Mouse (Mus musculus) forelimb bud, embryonic 11.5 days (tissue): ENCODE data around the gene Tgfb1.

Experiments
- DNase-seq: peaks from one replicate; pipeline ENCODE4 v3.0.0-alpha.2; 2012; ENCODE audit warnings: low read depth, low spot score

The Tgfb1 gene

GRCm38 (mm10) chr7:25686680-25687531 is at the start of gene Tgfb1:
Gene Tgfb1 (plus strand): TSS chr7:25687002.
- peak; percentile 48 for DNase-seq

GRCm38 (mm10) chr7:25637099-25637498 is 49.7 kb upstream of the Tgfb1 start:
- no peak for DNase-seq

- DNase-seq = no peak
These were observed 47.0 kb upstream of the Tgfb1 start for GRCm38 (mm10) chr7:25639754-25640153.

DNA sequence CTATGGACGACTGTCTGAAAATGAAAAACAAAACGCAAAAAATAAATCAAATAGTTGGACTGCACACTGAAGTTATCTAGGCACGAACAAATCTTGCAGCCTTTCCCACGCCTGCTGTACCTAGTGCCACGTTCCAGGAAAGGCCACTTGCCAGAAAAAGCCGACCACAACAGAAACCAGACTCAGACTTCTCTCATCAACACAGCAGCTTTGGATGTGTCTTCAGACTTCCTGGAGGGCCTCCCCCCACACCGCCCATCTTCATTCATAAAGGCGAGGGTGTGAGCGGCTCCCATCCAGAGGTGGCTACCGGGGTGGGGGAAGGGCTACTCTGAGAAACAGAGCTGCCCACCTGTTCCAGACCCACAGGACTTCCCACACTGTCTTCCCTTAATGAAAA is 42.7 kb upstream of the Tgfb1 start:
- no peak for DNase-seq

DNA sequence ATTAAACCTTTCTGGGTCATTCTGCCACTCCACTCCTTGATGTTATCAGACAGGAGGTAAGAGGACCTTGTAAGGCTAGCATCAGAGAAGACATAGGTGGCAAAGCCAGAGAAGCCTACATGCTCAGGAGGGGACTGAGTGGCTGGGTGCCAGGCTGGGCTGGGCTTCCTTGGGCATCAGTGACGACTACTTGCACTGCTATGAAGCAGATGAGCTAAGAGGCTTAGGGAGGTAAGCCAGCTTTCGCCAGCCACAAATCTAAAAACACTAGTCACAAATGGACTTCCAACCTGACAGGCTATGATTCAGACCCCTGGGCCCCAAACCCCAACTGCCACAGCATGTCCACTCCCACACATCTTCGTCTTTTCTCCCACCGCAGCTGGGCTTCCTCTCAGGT is 42.2 kb upstream of the Tgfb1 start:
- no peak for DNase-seq

GRCm38 (mm10) chr7:25645074-25645473 is 41.7 kb upstream of the Tgfb1 start:
- no peak for DNase-seq

DNA sequence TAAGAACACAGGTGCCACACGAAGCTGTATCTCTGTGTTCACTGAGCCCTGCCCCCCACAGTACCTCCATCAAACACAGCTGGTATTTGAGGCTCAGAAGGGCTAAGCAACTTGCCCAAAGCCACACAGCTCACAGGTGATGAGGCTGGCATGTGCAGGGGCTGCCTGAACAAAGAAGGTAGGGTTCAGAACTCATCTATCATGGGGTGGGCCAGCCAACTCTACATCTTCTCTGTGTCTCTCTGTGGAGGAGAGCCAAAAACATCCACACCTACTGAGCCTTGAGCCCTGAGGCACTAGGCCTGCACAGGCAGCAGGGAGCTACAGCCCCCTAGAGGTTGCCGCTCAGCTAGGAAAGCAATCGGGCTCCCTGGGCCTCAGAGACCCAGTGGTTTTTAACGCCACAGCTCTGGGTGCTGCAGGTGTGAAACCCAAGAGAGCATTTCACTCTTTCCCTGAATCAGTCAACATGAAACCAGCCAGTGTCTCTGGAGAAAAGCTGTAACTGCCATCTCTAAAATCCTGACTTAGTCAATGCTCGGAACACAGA is 39.2 kb upstream of the Tgfb1 start:
- no peak for DNase-seq

- no peak for DNase-seq
These were observed 37.0 kb upstream of the Tgfb1 start for GRCm38 (mm10) chr7:25649839-25650238.

DNA sequence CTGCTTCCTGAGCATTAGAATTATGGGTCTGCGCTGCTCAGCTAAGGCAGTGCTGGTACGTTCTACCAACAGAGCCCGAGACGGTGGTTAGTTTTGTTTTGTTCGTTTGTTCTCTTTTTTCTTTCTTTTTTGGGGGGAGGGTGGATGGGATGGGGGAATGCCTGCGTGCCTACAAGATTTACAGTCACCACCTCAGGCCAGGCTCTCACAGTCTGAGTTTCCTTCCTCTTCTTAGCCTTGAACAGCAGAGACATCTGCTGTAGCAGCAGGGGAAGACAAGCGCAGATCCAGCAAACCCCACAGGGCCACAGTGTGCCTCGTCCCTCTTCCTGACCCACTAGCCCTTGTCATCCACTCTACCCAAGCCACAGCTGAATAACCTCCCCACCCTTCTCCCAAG is 35.5 kb upstream of the Tgfb1 start:
- DNase-seq = no peak

DNA sequence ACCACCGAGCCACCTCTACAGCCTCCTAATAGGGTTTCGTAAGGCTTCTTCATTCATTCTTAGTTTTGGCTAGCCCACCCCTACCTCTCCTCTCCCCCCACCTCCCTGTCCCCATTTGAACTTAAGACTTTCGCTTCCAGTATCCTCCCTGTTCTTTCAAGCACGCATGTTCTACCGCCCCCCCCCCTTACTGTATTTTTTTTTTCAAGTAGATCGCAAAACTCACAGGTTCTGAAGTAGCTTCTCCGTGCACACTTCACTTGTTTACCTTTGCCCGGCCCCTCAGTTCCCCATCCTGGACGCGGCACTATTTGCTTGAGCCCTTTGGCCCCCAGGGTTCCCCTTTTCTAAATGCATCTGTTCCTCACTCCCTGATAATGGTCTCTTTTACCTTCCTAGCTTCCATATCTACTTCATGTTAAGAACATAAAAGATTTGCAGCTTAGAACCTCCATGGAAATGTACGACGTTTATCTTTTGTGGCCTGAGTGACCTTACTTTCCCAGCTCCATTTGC is 34.5 kb upstream of the Tgfb1 start:
- DNase-seq = no peak

- DNase-seq = no peak
These were observed 31.0 kb upstream of the Tgfb1 start for GRCm38 (mm10) chr7:25655601-25656428.

- no peak for DNase-seq
These were observed 29.0 kb upstream of the Tgfb1 start for GRCm38 (mm10) chr7:25657785-25658184.

DNA sequence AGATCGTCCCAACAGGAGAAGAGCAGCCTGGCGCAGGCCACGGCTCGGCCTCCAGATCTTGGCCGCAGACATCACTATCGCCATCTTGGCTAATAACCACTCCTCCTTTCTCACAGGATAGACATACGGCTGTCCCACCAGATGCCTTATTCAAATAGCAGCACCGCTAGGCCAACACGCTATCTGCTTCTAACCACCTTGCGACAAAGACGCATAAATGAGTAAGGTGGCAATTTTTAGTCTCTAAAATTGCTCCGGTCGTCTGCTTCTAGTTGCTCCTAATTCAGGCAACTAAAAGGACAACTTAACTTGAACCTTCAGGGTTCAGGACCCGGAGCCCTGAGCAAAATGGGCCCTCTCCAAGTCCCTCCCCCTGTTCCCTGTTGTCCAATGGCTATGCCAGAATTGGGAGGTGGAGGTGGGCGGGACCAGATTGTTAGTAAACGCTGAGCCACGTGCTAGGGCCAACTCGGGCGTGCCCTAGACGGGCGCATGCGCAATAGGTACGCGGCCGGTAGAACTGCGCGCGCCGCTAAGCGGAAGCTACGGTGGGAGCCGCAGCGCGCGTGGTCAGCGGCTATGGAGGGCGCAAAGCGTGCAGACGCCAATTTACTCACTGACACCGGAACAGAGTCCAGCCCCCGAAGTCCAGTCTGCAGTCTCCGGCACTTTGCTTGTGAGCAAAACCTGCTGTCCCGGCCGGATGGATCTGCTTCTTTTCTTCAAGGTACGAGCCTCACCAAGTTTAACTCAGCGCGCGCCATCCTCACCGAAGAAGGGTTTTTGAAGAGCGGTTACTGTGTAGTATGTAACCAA is 27.9 kb upstream of the Tgfb1 start, which contains the start of the genes Bckdha and Exosc5:
TSS of gene Bckdha (minus strand) at position 325 of the 816 bp plus-strand sequence.
TSS of gene Exosc5 (plus strand) at position 508 of the 816 bp plus-strand sequence.
- DNase-seq = peak; percentile 99

GRCm38 (mm10) chr7:25666381-25666780 is 20.4 kb upstream of the Tgfb1 start:
- no peak for DNase-seq

DNA sequence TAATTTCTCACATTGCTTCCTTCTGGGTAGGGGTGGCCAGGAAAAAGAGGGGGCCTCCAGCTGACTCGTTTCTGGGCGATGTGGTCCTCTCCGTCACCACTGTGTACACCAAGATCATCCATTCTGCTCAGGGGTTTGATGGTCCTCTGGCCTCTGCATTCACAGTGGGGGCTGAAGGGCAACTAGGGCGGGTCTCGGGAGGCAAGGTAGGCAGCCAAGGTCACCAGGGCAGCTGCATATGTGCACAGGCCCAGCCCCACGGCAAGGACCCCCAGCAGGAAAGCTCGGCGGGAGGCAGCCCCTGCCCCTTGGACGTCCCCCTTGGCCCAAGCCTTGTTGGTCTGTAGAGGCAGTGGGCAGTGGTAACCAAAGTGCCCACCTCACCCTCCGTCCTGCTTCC is 17.6 kb upstream of the Tgfb1 start:
- DNase-seq = no peak

- DNase-seq = no peak
These were observed 17.2 kb upstream of the Tgfb1 start for GRCm38 (mm10) chr7:25669631-25670030.

DNA sequence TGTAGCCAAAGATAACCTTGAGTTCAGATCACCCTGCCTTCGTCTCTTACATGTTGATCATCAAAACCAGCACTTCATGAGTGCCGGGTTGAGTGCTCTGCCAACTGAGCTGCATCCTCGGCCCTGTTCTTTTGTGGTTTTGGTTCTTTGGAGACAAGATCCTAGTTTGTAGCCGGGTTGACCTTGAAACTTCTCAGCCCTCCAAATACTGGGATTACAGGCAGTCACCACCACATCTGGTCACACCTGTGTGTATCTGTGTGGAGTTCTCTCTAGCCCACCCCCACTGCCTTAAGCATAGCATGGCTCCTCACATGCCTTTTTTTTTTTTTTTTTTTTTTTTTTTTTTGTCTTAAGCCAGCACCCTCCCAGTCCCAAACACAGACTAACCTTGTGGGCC is 16.7 kb upstream of the Tgfb1 start:
- no peak for DNase-seq

DNA sequence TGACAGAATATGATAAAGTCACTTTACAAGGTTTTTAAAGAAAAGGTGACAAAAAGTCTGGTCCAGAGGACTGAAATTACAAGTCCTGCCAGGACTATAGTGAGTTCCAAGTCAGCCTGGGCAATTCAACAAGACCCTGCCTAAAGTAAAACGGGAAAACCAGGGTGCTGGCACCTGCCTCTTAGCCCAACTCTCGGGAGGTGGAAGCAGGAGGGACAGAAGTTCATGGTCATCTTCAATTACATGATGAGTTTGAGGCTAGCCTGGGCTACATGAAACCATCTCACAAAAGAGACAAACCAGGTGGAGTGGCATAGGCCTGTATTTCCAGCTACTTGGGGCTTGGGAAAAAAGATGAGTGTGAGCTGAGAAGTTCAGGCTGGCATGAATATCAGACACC is 15.1 kb upstream of the Tgfb1 start:
- DNase-seq = no peak

DNA sequence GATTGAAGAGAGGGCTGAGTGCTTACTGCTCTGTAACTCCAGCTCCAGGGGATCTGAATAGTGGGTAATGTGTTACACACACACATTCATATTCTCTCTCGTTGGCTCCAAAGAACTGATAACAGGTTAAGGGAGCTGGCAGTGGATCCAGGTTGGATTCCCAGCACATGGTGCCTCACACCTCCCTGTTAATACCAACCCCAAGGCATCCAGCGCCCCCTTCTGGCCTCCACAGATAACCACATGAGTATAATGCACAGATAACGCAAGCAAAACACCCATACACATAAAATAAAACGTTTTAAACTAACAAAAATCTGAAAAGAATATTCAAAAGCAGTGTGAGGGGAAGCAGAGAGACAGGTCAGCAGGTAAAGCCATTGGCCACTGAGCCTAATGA is 14.4 kb upstream of the Tgfb1 start:
- no peak for DNase-seq

- no peak for DNase-seq
These were observed 12.5 kb upstream of the Tgfb1 start for GRCm38 (mm10) chr7:25674297-25674696.

DNA sequence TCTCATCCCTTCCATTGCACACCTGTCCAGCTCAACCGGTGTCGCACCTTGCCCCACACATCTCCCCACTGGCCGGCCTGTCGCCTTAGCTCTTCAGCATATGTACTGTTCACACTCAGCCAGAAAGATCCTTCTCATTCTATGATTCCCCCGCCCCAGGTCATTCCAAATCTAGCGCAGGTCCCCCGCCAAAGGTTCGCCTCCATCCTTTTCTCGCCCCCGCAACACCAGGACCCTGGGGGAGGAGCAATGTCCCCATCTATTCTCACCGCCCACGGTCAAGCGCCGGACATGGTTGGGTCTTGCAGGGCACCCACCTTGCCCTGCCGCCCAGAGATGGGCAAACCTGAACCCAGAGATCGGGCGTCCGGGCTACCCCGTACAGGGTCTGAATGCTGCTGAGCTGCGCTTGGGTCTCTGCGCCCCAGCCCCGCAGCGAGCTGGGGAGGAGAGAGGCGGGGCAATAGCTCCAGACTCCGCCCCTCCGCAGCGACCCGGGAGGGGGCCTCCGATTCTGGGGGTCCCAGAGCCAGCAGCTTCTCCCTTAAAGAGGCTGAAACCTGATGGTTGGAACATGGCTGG is 12.0 kb upstream of the Tgfb1 start, which contains the start of gene Tmem91:
TSS of gene Tmem91 (minus strand) at position 448 of the 582 bp plus-strand sequence.
- DNase-seq = no peak
